Mouse (Mus musculus) monocyte, adult 5-6 weeks (primary cell): ENCODE measurements around the gene Neurl1a. TPM values are rescaled to one million over a fixed set of nuclear protein-coding genes. Genes with fewer than 3 reads are reported as not detected.

Experiments used
- ATAC-seq: fragments of 153-309, 156-312 bp; replicated peaks from 2 replicates; pipeline ENCODE4 v1.8.0; 2017; ENCODE audit warnings: mild to moderate bottlenecking; ENCODE audit not compliant: low TSS enrichment, insufficient number of reproducible peaks, severe bottlenecking, poor library complexity, low FRiP score
- total RNA-seq: library from RNA; stranded (forward); fragments of 200-1000, 200-491, 200-594 nt; gene quantifications from 3 replicates; pipeline ENCODE4 v1.2.3, GENCODE M21; 2017

Gene Neurl1a
- total RNA-seq, 1 experiment from 2014 or later: not detected

GRCm38 (mm10) chr19:47302191-47302852 is 123.7 kb downstream of the Neurl1a start:
- ATAC-seq: no peak

- ATAC-seq: no peak
Measured at GRCm38 (mm10) chr19:47303128-47303527, 124.5 kb downstream of the Neurl1a start.

GRCm38 (mm10) chr19:47304170-47304745 is 125.6 kb downstream of the Neurl1a start:
- no peak for ATAC-seq

GRCm38 (mm10) chr19:47305401-47305800 is 126.8 kb downstream of the Neurl1a start:
- no peak for ATAC-seq

GRCm38 (mm10) chr19:47306128-47306916 is 127.7 kb downstream of the Neurl1a start:
- ATAC-seq: no peak

GRCm38 (mm10) chr19:47306917-47307315 is 128.3 kb downstream of the Neurl1a start:
- no peak for ATAC-seq

Other genes starting within 250 kb of the Neurl1a start
- not detected in 3 replicates for gene Ina, start 164.1 kb upstream of the Neurl1a start, total RNA-seq
- 45.4 to 63.8 TPM (median 58.6 TPM) in 3 replicates for gene Nt5c2, start 163.7 kb upstream of the Neurl1a start, total RNA-seq
- 0.95 to 5.7 TPM (median 1.7 TPM) in 3 replicates for gene Pcgf6, start 127.9 kb upstream of the Neurl1a start, total RNA-seq
- gene Taf5, start 111.1 kb upstream of the Neurl1a start, total RNA-seq: 15.5 to 23.5 TPM (median 20.1 TPM) in 3 replicates
- 231 to 250 TPM (median 231 TPM) in 3 replicates for gene Usmg5, start 88.2 kb upstream of the Neurl1a start, total RNA-seq
- 15.6 to 24.0 TPM (median 18.9 TPM) in 3 replicates for gene Pdcd11, start 88.1 kb upstream of the Neurl1a start, total RNA-seq
- 28.2 to 57.6 TPM (median 36.5 TPM) in 3 replicates for gene Calhm2, start 40.5 kb upstream of the Neurl1a start, total RNA-seq
- gene Calhm1, start 34.6 kb upstream of the Neurl1a start, total RNA-seq: not detected in 3 replicates
- not detected in 3 replicates for gene Calhm3, start 21.1 kb upstream of the Neurl1a start, total RNA-seq